Comparison of ENCODE assay signal across 11 mouse cellular contexts in genomic region chr7:73419375-73419774, GRCm38 (mm10). TPM values are rescaled to one million over a fixed set of nuclear protein-coding genes. Genes with fewer than 3 reads are reported as not detected.
DNase-seq lines count a peak whose midpoint lies in the region; ATAC-seq and TF ChIP-seq lines count a peak whose summit lies in the region.
"Had no signal": no experiment of that assay in that cellular context is flagged by ENCODE, and none has a peak within 500 bp of the region (broad histone marks: within the 10 kb centered on the region; RNA-seq: fewer than 3 reads in every experiment).

No protein-coding gene starts in this region.

- no peaks in the 10 kb centered on the region for H3K27me3 ChIP-seq in forebrain, embryonic 14.5 days (replicated peaks; ENCODE audit: control insufficient read depth, insufficient read depth, low read length)
- H3K27me3 ChIP-seq in midbrain, postnatal 0 days (ENCODE audit: insufficient read depth, low read length), result no peaks in the 10 kb centered on the region
- H3K27me3 ChIP-seq: liver, embryonic 15.5 days had no signal

- no peak overlapping the region for H3K27ac ChIP-seq in layer of hippocampus, adult 2 months
- H3K27ac ChIP-seq in forebrain, embryonic 14.5 days (ENCODE audit: low read depth, low read length), result no peak overlapping the region
- H3K27ac ChIP-seq in midbrain, postnatal 0 days (ENCODE audit: low read depth, low read length), result no peak overlapping the region
- H3K27ac ChIP-seq: liver, embryonic 15.5 days had no signal

- H3K9me3 ChIP-seq in forebrain, embryonic 14.5 days (replicated peaks; ENCODE audit: control insufficient read depth, low read length), result no peaks in the 10 kb centered on the region
- H3K9me3 ChIP-seq in midbrain, postnatal 0 days (ENCODE audit: low read length), result no peaks in the 10 kb centered on the region
- H3K9me3 ChIP-seq: liver, embryonic 15.5 days had no signal

- H3K4me3 ChIP-seq in layer of hippocampus, adult 2 months, result no peak overlapping the region
- no peak overlapping the region for H3K4me3 ChIP-seq in forebrain, embryonic 14.5 days (ENCODE audit: low read depth, low read length)
- H3K4me3 ChIP-seq in midbrain, postnatal 0 days (ENCODE audit: low read depth, low read length), result no peak overlapping the region
- H3K4me3 ChIP-seq: liver, embryonic 15.5 days had no signal

- no peak overlapping the region for H3K9ac ChIP-seq in forebrain, embryonic 14.5 days (ENCODE audit: low read length)
- no peak overlapping the region for H3K9ac ChIP-seq in midbrain, postnatal 0 days (replicated peaks; ENCODE audit: low read length, poor library complexity, severe bottlenecking)
- H3K9ac ChIP-seq: liver, embryonic 15.5 days had no signal

- no peak for DNase-seq in layer of hippocampus, adult 2 months (ENCODE audit: low spot score in 2 of 2)
- DNase-seq in layer of hippocampus, adult 9-10 months (ENCODE audit: low spot score), result no peak
- DNase-seq in ZHBTc4 (ENCODE audit: low read depth, low spot score), result peak; percentile 72
- DNase-seq in forebrain, embryonic 14.5 days (ENCODE audit: low spot score), result no peak
- DNase-seq in midbrain, postnatal 0 days (ENCODE audit: low spot score), result no peak
- DNase-seq in layer of hippocampus, adult 9-11 months, result no peak
- DNase-seq in thymus, adult 18-20 months, result no peak
- no peak for DNase-seq in heart, adult 9 months (ENCODE audit: low spot score in 2 of 2)
- DNase-seq: cerebellum, adult 18-20 months had no signal

- peak; percentile 8; the same call in 1 of the 2 replicates for ATAC-seq in forebrain, embryonic 14.5 days
- ATAC-seq in midbrain, postnatal 0 days (ENCODE audit: low FRiP score), result no peak; the same call in 1 of the 2 replicates
- ATAC-seq: inflammation-experienced regulatory T-cells, adult 6 months had no signal

- 24% methylated on average over 7 of the region's 7 CpGs for WGBS in forebrain, embryonic 14.5 days
- 33% methylated on average over 7 of the region's 7 CpGs for WGBS in midbrain, postnatal 0 days

- peak; percentile 43 for TF ChIP-seq CTCF in layer of hippocampus, adult 2 months (conservative IDR thresholded peaks at IDR 0.05)
- peak; percentile 58 for TF ChIP-seq CTCF in midbrain, postnatal 0 days (IDR thresholded peaks at IDR 0.05)

- no peak overlapping the region for H3K4me2 ChIP-seq in forebrain, embryonic 14.5 days (ENCODE audit: low read length)
- H3K4me2 ChIP-seq in midbrain, postnatal 0 days (ENCODE audit: low read depth, low read length, poor library complexity, severe bottlenecking), result no peak overlapping the region
- H3K4me2 ChIP-seq: liver, embryonic 15.5 days had no signal

- H3K4me1 ChIP-seq in forebrain, embryonic 14.5 days (ENCODE audit: control insufficient read depth, insufficient read depth, low read length), result peaks cover 11% of the 10 kb centered on the region
- H3K4me1 ChIP-seq in midbrain, postnatal 0 days (ENCODE audit: insufficient read depth, low read length), result no peaks in the 10 kb centered on the region
- H3K4me1 ChIP-seq: liver, embryonic 15.5 days had no signal

- peaks cover 59% of the 10 kb centered on the region for H3K36me3 ChIP-seq in forebrain, embryonic 14.5 days (ENCODE audit: control insufficient read depth, insufficient read depth, low read length)
- H3K36me3 ChIP-seq in midbrain, postnatal 0 days (ENCODE audit: insufficient read depth, low read length), result peaks cover 20% of the 10 kb centered on the region; the same call in 1 of the 2 replicates
- H3K36me3 ChIP-seq: liver, embryonic 15.5 days had no signal

RNA-seq across cellular contexts. Expression of gene Rgma, which starts 44.1 kb away (rescaled TPM):
- total RNA-seq in layer of hippocampus, adult 2 months (2021), result 10 to 100 TPM; 45.9 to 53.2 TPM
- polyA plus RNA-seq in forebrain, embryonic 14.5 days (2014; fragmentation: Nextera tagmentation; extraction: Ambion mirVana), result 20.6 and 23.6 TPM in 2 replicates
- total RNA-seq in midbrain, postnatal 0 days (2014; rRNA removed), result 129 and 160 TPM in 2 replicates
- polyA plus RNA-seq in midbrain, postnatal 0 days (2015; fragmentation: Nextera tagmentation; extraction: Ambion mirVana), result 42.7 and 42.9 TPM in 2 replicates
- polyA plus RNA-seq: inflammation-experienced regulatory T-cells, adult 6 months had no signal
